Mouse (Mus musculus) adrenal gland, adult (tissue): ENCODE data around the gene Hps1.

Experiments used
- DNase-seq, 2 experiments: peaks; one replicate each; pipeline ENCODE4 v3.0.0; 2022 to 2023; ENCODE audit warnings: low spot score in 1 of 2; ENCODE audit not compliant: inconsistent age in 2 of 2

Hps1 gene

DNA sequence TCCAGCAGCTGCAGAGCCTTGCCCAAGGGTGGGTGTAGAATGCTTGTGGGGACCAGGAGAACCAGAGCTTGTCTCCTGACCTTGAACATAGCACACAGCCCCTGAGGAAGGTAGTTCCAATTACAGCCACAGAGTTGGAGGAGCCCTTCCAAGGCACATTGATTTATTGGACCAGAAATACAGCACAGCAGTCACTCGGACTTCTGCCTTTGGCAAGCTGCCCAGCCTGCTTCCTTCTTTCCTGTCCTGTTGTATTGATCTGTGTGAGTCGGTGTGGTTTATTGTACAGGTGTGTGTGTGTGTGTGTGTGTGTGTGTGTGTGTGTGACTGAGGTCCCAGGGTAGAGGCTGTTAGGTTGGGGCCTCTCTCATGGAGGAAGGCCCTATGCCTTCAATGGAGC, 57.3 kb downstream of the Hps1 start:
- peak; percentile 45 to 60 for DNase-seq

DNA sequence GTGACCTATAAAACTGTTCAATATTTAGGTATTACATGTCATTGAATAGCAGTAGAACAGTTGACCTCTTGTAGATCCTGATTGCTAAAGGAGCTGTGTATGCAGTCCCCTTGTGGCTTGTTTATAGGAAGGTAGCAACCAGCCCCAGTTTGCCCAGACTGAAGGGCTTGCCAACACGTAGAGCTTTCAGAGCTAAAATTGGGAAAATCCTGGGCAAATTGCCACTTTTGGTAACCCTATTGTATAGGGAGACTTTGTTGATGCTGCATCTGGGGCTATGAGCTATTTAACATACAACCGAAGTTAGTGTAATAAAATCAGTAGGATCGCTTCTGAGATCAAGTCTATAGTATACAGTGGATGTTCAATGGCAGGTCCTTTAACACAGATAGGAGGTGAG, 61.7 kb downstream of the Hps1 start:
- DNase-seq, result no peak

GRCm38 (mm10) chr19:42717668-42718067, 62.1 kb downstream of the Hps1 start:
- DNase-seq, result no peak

- DNase-seq, result no peak
Measured at GRCm38 (mm10) chr19:42716507-42716906, 63.3 kb downstream of the Hps1 start.

DNA sequence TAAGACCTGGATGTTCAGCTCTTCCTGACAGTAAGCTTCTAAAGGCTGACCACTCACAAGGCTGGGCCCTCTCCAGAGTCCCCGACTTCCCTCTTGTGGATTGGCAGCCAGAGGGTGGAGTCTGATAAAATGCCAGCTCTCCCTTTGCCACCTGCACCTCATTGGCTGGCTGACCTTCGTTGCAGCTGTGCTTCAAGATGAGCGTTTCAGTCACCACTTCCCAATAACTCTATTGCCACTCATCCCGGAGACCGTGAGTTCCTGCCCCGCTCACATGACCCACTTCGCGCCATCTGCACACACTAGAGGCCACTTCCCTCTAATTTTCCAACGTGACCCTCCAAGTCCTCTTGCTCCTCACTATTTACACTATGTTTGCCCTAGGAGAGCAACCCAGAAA, 66.0 kb downstream of the Hps1 start:
- no peak for DNase-seq
